Mouse (Mus musculus) C2C12 (cell line): Measurements from ENCODE around the gene Stk36.

ENCODE experiments used
- CTCF ChIP-seq: IDR thresholded peaks from one replicate; pipeline ENCODE4 v1.5.1; 2011; ENCODE audit not compliant: control insufficient read depth, insufficient read depth, insufficient read length
- MAX ChIP-seq: IDR thresholded peaks from one replicate; pipeline ENCODE4 v1.6.1; 2011; ENCODE audit warnings: mild to moderate bottlenecking, control low read depth
- MYOD1 ChIP-seq: IDR thresholded peaks from one replicate; pipeline ENCODE4 v1.6.1; 2011; ENCODE audit warnings: low read depth; ENCODE audit not compliant: control insufficient read depth, insufficient read length
- MYOG ChIP-seq: IDR thresholded peaks from one replicate; pipeline ENCODE4 v1.6.1; 2011; ENCODE audit not compliant: control insufficient read depth, insufficient read length; ENCODE audit errors: extremely low read depth
- USF1 ChIP-seq: IDR thresholded peaks from one replicate; pipeline ENCODE4 v1.6.1; 2011; ENCODE audit warnings: low read depth, mild to moderate bottlenecking, control low read depth, moderate library complexity

DNA sequence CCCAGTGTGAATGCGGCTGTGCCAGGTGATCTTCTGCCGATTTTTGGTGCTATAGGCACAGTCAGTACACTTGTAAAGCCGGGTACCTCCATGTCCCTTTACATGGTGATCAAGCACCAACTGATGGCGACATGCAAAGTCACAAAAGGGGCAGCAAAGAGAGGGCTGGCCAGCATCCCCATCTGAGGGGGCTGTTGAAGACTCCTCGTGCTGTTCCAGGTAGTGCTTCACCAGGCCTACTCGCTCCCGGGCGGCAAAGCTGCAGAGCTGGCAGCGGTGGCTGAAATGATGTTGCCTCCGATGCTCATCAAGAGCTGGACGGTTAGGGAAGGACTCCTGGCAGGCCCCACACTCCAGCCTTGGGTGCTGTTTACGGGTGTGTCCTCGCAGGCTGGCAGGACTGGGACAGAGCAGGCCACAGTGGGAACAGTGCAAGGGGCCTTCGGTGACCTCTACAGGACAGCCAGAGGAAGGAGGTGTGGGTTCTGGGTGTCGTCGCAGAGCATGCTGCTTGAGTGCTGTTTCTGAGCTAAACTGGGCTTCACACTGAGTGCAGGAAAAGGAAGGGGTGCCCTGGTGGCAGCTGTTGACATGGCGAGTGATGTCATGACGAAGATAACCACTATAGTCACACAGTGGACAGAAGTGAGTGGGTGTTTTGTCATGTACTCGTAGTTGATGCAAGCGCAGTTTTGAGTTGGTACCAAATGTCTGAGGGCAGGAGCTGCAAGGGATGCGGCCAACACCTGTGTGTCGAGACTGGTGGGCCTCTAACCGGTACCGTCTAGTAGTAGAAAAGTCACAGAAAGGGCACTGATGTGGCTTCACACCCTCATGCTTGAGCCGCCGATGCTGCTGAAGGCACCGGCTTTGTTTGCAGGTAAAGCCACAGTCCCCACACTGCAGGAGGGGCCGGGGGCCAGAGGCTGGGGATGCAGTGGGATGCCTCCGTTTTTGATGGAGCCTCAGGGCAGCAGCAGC is 31.2 kb upstream of the Stk36 start:
- TF ChIP-seq USF1 = no peak
- no peak for TF ChIP-seq MAX
- TF ChIP-seq CTCF = no peak
- TF ChIP-seq MYOD1 = no peak
- no peak for TF ChIP-seq MYOG
